Mouse (Mus musculus): Measurements from ENCODE around the gene Cenpj.

The Cenpj gene

GRCm38 (mm10) chr14:56575416-56575815 is at the start of gene Cenpj, which contains the start of gene Parp4:
TSS of gene Cenpj (minus strand) at chr14:56575425.
TSS of gene Parp4 (plus strand) at chr14:56575619.
- DNase-seq (ENCODE audit: low spot score) = peak; percentile 72

DNA sequence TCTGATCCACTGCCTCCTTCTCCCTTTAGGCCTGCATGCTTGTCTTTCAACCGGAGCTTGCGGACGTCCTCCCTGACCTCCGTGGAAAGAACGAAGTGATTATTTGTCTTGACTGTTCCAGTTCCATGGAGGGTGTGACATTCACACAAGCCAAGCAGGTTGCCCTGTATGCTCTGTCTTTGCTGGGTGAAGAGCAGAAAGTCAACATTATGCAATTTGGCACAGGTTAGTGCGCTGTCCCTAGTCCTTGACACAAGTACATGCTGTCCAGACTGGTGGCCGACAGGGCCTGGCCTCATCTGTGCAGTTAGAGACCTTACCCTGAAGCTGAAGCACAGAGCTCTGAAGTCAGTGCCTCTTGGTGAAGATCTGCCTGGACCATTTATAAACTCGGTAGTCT is 45.2 kb upstream of the Cenpj start:
- DNase-seq (ENCODE audit: low spot score) = no peak

- no peak for DNase-seq (ENCODE audit: low spot score)
These were observed 42.2 kb upstream of the Cenpj start for GRCm38 (mm10) chr14:56617470-56617869.

DNA sequence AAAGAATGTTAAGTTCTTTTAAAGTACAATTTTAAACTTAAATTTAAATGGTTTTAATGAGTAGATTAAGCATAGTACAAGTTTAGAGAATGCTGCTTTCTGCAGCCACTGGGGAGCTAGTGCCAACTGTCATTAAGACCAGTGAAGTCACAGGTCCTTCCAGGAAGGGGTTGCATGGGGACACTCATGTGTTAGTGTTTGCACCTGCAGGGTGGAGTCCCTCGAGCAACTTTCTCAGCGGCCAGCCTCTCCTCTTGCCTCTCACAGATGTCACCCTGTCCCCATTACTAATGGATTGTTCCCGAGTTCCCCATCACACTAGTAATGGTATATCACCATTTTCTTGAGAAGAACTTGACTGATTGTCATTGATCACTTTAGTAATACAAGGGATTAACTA is 38.0 kb upstream of the Cenpj start:
- DNase-seq (ENCODE audit: low spot score) = no peak

- DNase-seq (ENCODE audit: low spot score) = no peak
These were observed 29.9 kb upstream of the Cenpj start for GRCm38 (mm10) chr14:56605136-56605535.

GRCm38 (mm10) chr14:56604438-56604837 is 29.2 kb upstream of the Cenpj start:
- DNase-seq (ENCODE audit: low spot score) = no peak

DNA sequence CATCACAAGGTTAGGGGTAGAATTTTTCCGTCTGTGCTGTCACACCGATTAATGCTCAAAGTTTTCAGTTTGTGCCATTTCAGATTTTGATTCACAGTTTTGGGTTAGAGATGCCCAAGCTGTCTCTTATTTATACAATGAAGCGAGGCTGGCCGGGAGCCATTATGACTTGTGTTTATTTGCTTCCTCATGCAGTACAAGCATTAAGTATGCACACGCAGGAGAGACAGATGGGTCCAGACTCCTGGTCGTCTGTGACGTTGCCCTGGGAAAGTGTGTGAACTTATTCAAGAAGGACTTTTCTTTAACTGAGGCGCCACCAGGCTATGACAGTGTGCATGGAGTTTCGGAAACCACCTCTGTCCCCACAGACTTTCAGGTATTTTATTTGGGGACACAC is 26.8 kb upstream of the Cenpj start:
- DNase-seq (ENCODE audit: low spot score) = no peak

- peak; percentile 18 for DNase-seq (ENCODE audit: low spot score)
These were observed 23.5 kb upstream of the Cenpj start for GRCm38 (mm10) chr14:56598759-56599158.

DNA sequence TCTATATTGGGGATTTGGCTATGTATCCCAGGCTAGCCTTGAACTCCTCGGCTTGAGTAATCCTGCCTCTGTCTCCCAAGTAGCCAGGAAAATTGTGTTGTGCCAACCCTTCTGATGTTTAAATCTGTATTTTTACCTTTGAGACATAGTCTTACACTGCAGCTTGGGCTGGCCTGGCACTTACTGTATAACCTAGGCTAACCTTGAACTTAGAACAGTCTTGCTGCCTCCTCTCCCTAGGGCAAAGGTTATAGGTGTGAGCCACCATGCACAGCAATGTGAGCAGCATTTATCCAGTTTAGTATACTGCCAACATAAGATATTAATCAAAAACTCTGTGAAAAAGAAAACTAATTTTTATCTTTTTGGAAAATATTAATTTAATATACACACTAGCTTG is 19.6 kb upstream of the Cenpj start:
- DNase-seq (ENCODE audit: low spot score) = no peak

- DNase-seq (ENCODE audit: low spot score) = no peak
These were observed 17.0 kb upstream of the Cenpj start for GRCm38 (mm10) chr14:56592191-56592590.

GRCm38 (mm10) chr14:56582294-56582693 is 7.1 kb upstream of the Cenpj start:
- DNase-seq (ENCODE audit: low spot score) = no peak

DNA sequence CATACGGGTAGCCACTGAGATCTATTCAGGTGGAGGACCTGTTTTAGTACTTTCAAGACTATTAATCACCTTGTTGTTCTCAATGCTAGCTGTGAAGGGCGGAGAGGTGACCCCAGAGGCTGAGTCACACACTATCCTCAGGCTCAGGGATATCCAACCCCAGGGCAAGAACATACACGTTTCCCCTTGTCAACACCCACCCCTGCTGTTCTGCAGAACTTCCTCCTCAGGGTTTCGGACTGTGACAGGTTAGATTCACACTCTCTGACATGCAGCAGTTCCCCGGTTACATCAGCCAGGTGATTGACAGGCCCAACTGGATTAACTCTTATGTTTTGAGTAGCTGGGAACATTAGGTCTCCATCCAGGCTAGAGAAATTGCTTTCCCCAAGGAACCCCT is 5.9 kb upstream of the Cenpj start:
- DNase-seq (ENCODE audit: low spot score) = no peak

GRCm38 (mm10) chr14:56579011-56579410 is 3.8 kb upstream of the Cenpj start:
- DNase-seq (ENCODE audit: low spot score) = no peak

- no peak for DNase-seq (ENCODE audit: low spot score)
These were observed 1.0 kb upstream of the Cenpj start for GRCm38 (mm10) chr14:56575969-56576901.

- no peak for DNase-seq (ENCODE audit: low spot score)
These were observed 2.7 kb downstream of the Cenpj start for GRCm38 (mm10) chr14:56572546-56572945.

GRCm38 (mm10) chr14:56571310-56572093 is 3.7 kb downstream of the Cenpj start:
- DNase-seq (ENCODE audit: low spot score) = peak; percentile 88

DNA sequence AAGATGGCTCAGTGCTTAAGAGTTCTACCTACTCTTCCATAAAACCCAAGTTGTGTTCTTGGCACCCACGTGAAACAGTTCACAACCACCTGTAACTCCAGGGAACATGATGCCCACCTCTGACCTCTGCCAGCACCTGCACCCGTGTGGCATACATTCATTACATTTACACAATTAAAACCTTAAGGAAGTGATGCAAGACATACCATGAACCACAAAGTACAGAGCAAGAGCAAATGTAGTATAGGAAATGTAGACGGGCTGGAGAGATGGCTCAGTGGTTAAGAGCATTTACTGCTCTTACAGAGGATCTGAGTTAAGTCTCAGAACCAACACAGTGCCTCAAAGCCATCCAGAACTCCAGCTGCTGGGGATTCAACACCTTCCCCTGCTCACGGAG is 6.2 kb downstream of the Cenpj start:
- no peak for DNase-seq (ENCODE audit: low spot score)

GRCm38 (mm10) chr14:56567476-56567875 is 7.7 kb downstream of the Cenpj start:
- no peak for DNase-seq (ENCODE audit: low spot score)

DNA sequence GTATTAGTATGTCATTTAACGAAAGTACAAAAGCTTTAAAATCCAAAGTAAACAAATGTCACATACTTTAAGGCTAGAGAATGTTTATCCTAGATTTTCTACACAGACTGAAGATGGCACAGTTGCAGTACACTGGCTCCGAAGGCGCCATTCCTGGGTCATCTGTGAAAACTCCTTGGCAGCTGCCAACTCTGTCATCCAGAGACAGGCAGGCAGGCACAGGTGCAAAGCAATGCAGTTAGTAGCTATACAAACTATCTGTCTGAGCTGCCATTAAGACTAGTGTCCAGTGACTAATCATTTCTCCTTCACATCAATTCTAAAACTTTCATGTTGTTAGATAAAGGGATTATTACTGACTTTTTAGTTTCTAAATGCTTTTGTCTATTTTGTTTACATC is 16.1 kb downstream of the Cenpj start:
- no peak for DNase-seq (ENCODE audit: low spot score)

GRCm38 (mm10) chr14:56554716-56555115 is 20.5 kb downstream of the Cenpj start:
- DNase-seq (ENCODE audit: low spot score) = no peak

DNA sequence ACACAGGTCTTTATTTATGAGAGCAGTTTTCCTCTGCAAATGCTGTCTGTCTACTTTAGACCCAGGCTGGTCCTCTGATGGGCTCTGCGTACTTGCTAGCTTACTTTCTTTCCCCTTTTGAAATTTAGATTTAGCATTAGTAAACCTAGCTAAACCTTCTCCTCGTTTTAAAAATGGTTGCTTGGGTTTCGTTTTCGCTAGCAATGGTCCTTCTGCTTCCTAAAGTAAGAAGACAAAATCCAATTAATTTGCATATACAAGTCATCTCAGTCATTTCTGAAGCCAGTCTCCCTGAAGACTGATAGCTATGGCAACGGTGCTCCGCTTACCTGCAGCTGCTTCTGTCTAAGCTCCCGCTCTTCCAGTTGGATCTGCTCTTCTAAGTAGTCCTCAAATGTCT is 21.9 kb downstream of the Cenpj start:
- no peak for DNase-seq (ENCODE audit: low spot score)

- no peak for DNase-seq (ENCODE audit: low spot score)
These were observed 22.3 kb downstream of the Cenpj start for GRCm38 (mm10) chr14:56552924-56553323.

DNA sequence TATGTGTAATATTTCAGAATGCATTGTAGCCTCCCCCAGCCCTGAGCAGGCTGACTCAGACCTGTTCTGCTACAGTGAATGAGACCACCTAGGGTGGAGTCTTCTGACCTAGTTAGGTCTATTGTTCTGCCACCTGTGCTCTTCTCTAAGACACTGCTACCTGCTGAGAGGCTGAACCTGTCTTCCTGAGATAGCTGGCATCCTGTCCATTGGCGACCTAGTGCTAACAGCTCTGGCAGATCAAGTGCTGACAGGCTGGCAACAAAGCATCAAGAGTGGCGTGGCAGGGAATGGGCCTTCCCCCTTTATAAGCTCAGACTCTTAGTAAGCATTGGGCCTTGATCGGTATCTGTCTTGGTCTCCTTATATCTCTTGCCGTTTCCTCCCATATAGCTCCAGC is 24.3 kb downstream of the Cenpj start:
- no peak for DNase-seq (ENCODE audit: low spot score)

Measured in ovary, postnatal 14 days (tissue).